Mouse (Mus musculus): ENCODE measurements at regions not wholly inside any gene's neighbourhood (a gene's known extent, or its start where the extent isn't known, plus 50 kb on each side); places are given as distances from the start of the nearest gene placed in this dataset.

DNA sequence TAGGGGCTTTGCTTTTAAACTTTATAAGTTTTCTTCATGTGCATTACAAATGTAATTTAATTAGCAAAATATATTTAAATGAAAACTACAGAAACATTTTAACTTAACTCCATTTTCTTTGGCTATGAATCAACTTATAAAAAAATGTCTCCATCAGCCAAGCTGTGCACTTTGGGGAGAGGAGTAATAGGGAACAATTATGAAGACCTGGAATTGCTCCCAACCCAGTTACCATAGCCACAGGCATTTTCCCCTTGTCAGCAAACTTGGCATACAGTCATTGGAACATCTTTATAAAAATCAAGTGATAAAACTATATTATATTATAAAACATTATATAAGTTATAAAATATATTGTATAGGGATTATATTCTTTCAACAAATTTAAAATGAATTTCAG is 65.0 kb downstream of the Atxn7l3b start:
- no peak for DNase-seq (ENCODE audit: low spot score)

DNA sequence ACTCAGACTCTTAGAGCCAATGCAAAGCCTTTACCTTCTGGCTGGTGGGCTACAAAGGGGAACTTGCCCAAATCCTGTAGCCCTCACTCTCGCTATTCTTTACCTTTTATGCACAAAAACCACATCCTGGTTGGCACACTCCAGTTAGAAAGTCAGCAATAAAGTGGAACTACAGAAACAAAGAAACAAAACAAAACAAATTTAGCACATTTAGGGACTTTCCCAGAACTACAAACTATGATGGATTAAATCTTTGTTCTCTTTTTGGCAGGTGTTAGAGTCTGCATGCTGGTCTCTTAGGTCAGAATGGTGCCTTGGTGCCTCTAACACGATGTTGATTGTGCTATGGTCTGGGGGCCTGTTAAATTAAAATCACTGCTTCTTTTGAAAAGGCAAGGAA is 65.4 kb downstream of the Atxn7l3b start:
- no peak for DNase-seq (ENCODE audit: low spot score)

DNA sequence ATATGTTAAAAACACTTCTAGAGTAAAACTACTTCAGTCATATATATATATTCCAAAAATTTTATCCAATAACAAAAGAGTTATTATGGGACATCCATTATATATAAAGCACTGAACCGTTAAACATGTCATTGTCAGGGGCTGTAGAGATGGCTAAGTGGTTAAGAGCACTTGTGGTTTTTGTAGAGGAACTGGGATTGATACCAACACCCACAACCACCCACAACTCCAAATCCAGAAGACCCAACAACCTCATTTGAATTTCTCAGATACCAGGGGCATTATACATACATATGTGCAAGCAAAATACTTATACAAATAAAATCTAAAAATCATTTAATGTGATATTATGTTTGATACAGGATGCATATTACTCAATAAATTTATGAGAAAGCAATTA is 76.8 kb downstream of the Atxn7l3b start:
- DNase-seq (ENCODE audit: low spot score) = no peak

DNA sequence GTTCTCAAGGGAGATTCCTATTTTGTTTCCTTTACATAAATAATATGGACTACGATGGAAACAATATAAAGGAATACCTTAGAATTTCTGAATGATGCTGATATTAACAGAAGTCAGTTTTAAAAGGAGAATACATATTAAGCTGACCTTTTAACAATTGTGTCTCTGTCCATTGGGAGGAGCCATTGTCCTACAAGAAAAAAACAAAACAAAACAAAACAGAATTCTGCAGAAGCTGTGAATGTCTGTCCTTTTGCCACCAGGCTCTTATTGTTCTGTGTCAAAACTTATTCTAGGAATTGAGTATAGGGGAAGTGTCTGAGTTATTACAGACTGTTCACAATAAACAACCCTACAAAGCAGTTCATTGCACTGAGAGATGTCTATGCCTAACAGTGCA is 82.6 kb downstream of the Atxn7l3b start:
- DNase-seq (ENCODE audit: low spot score) = no peak

DNA sequence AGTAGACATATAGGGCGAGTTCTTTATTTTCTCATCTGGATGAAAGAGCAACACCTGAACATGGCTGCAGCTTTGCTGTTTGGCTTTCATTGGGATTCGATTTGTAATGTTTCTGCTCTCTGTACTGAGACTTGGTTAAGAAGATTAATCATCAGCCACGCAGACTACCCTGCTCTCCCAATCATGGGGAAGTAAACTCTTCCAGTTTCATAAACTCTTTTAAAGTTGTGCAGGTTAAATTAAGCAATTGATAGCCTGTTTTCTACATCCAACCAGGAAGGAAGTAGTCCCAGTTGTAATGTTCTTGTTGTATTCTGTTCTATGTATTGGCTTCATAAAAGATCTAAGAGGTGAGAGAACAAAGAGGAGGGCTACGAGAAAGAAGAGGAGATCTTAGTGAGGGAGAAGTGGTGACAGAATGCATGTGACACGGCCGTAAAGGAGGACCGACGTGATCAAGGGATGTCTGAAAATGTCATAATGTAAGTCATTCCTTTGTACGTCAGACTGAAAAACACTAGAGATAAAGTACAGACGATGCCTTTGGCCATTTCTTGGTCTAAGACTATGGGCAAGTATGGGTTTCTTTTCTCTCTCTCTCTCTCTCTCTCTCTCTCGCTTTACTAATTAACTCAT is 91.3 kb downstream of the Atxn7l3b start:
- no peak for DNase-seq (ENCODE audit: low spot score)

DNA sequence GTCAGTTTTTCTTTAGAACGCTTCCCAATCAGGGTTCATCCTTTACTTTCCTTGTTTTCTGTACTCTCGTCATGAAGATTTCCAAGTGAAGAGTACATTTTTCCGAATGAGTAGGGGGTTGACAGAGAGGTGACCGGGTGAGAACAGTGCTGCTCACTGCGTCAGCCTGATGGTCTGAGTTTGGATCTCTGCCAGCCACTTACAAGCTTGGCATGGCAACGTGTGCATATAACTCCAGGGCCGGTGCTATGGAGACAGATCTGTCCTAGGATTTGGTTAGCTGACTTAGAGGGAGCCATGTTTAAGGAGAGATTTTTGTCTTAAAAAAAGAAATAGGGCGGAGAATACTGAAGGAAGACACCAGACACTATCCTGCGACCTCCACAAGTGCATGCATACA is 92.8 kb downstream of the Atxn7l3b start:
- DNase-seq (ENCODE audit: low spot score) = no peak

DNA sequence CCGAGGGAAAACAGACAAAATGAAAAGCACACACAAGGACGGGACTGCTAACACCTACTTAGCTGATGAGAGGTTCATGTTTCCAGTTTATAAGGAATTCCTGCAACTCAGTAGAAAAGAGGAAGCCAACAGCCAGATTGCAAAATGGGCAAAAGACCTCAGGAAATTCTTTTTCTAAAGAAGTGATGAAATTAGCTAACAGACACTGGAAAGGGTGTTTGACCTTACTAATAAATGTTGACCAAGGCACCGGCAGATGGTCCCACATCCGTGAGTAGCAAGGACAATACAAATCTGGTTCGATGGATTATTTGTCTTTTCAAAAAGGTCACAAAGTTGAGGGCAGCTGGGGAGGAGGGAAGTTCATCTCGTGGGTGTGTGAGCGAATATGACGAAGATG is 93.3 kb downstream of the Atxn7l3b start:
- DNase-seq (ENCODE audit: low spot score) = no peak

DNA sequence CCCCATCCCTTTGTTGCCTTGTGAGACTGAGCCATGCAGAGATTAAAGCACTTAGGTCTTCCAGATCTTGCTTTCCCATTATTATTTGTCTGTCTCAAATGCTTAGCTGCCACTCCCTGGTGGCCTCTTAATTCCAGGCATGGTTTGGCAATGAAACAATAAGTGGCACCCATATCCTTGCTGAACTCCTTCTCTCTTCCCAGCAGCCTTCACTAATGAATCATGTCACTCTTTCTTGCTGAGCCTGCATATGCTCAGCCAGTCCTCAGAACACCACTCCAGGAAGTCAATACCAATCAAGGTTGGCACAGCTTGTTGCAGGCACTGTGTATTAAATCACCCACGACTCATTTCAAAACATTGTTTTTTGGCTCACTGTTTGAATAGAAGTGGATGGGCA is 118.6 kb downstream of the Atxn7l3b start:
- no peak for DNase-seq (ENCODE audit: low spot score)

DNA sequence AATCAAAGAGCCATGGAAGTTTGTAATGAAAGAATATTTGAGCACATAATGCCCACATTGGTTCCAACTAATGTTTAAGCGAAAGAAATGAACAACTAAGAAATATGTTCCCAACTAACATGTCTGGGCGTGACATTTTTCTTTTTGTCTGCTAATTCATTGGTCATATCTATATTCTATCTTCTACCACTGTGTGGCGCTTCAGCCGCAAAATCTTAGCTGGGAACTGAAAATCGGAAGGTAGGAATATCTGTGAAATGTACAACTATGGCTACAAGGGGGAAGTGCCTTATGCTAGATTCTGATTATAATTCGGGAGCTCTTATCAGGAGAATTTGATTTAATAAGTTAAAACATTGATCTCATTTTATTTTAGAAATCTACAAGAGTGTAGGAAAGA is 125.2 kb downstream of the Atxn7l3b start:
- DNase-seq (ENCODE audit: low spot score) = no peak

DNA sequence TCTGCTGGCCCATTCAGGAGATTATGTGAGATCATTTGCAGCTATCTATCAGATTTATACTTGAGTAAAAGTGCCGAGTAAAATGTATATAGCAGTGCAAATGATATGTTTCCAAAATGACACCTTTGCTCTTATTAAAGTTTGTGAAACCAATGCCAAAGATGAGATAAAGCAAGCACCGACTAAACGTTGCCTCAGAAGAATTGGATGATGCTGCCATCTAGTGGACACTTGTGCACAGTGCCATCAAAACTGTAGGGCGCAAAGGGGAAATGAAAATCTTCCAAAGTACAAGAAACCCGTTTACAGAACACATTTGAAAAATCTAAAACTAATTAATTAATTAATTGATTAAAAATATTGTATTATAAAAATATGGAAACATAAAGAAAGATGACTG is 127.2 kb downstream of the Atxn7l3b start:
- DNase-seq (ENCODE audit: low spot score) = peak; percentile 29

DNA sequence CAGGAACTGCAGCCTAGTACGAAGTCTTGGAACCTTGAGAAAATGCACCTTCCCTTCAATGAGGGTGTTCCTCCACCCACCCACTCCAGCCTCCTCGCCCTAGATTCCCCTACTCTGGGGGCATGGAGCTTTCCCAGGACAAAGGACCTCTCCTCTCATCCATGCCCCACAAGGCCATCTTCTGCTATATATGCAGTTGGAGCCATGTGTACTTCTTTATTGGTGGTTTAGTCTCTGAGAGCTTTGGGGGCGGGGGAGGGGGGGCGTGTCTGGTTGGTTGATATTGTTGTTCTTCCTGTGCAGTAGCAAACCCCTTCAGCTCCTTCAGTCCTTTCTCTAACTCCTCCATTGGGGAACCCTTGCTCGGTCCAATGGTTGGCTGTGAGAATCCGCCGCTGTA is 130.2 kb downstream of the Atxn7l3b start:
- no peak for DNase-seq (ENCODE audit: low spot score)

DNA sequence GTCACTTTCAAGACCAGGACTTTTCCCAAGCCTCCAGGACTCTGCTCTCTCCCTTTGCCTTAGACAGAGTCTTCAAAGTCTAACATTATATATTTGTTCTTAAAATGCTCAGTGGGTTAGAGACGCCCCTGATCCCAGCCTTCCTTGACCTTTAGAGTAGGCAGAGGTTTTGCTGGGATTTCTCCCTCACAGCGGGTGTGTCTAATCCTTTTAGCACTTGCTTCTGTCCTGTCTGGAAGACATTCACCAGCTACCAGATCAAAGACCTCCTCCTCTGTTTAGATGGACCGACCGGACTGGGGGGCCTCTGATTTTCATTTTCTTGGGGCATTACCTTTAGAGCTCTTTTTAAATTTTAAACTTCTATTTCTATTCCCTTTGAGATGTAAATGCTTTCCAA is 130.7 kb downstream of the Atxn7l3b start:
- DNase-seq (ENCODE audit: low spot score) = no peak

DNA sequence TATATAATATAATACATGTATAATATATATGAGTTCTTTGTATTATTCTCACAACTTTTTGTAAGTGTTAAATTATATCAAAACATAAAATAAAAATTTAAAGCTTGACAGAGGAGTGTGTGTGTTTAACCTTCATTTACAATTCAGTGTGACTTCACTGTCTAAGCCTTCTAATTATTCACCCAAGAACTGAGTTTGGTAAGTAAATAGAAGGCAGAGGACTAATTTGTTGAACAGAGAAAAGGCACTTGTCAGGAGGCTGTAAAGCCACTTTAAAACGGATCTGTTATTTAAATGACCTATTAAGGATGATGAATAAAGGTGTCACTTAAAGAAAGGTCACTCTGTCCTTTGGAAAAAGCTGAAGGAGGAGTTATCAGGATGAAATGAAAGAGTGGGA is 132.9 kb downstream of the Atxn7l3b start:
- DNase-seq (ENCODE audit: low spot score) = no peak

DNA sequence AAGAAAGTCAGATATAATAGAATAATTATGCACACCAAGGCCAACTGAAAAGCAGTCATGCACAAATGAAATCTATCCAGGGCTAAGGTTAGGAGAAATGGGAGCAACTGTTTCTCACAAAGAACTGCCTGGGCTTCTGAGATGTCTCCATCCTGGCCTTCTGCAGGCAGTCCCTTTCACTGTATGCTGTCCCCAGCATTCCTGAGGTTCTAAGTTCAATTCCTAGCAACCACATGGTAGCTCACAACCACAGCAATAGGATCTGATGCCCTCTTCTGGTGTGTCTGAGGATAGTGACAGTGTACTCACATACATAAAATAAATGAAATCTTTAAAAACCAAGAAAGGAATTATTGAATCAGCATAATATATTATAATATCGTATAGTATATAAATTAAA is 133.3 kb downstream of the Atxn7l3b start:
- DNase-seq (ENCODE audit: low spot score) = no peak

DNA sequence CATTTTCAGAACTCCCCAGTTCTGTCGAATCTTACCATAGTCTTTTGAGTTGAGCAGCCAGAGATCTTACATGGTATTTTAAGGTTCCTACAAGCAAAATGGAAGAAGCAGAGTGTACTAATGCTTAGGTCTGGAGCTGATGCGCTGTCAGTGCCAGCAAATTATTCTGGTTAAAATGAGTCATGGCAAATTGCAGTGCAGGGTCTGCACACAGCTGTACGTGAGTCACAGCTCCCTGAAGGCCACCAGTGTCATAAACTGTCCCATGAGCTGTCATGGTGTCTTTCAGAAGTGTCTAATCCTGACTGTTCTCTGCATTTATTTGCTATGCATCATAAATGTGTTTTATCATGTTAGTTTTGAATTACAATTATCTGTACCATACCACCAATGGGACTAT is 140.6 kb downstream of the Atxn7l3b start:
- DNase-seq (ENCODE audit: low spot score) = no peak

DNA sequence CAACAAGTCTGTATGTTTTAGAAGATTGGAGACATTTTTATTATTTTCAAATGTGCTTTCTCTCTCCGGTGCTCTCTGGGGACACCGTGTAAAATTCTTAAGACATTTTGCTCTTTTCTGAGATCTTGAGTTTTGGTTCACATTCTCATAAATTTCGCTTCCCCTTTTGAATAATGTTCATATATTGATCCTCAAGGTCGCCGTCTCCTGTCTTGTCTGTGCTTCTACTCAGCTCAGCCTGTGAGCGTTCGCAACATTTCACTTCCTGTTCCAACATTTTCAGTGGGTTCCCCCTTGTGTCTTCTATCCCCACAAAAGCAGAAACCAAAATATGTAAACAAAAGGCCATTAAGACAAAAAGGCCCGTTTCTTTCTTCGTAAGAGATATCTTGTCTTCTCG is 154.5 kb downstream of the Atxn7l3b start:
- DNase-seq (ENCODE audit: low spot score) = no peak

DNA sequence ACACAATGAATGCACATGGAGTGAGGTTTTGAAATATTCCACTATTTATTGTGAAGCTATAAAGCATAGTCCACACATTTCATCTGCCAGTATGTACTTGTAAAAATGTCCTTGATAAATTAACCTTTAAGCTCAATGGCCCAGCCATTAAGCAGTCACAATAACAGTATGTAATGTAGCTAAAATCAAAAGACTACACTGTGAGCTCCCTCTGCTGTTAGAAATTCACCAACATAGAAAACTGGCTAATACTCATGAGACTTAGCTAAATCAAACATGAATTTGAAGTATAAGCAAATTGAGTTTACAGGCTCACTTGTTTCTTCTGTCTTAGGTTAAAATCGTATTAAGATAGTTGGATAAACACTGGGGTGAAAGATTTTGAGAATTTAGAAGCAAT is 182.1 kb downstream of the Atxn7l3b start:
- no peak for DNase-seq (ENCODE audit: low spot score)

DNA sequence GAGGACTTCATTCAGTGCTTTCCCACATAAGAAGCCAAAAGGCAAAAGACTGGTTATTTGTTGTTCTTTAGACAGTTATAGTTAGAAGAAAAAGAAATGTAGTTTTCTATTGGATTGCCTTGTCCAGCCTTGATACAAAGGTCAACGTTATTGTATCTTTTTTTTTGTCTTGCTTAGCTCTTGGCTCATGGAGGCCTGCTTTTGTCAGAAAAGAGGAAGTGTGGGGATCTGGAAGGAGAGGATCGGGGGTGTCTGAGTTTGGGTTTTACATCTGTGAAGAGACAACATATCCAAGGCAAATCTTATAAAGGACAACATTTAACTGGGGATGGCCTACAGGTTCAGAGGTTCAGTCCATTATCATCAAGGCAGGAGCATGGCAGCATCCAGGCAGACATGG is 185.3 kb downstream of the Atxn7l3b start:
- DNase-seq (ENCODE audit: low spot score) = no peak

DNA sequence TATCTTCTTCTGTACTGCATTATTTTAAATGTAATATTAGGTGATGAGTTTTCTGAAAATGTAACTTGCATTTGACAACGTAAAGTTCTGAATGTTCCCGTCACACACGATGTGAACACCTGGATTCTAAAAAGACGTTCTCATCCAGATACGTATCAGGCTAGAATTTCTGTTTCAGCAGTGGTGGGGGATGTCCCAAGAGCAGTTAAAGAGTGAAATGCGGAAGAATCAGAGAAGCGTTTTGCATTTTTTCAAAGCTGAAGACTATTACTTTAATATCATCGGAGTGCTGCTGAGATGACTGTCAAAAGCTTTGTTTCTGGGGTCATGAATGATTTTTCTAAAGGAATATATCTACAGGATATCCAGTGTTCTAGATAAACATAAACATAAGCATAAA is 186.7 kb downstream of the Atxn7l3b start:
- no peak for DNase-seq (ENCODE audit: low spot score)

All from thymus, postnatal 0 days (tissue).